Mouse (Mus musculus): ENCODE results near the gene Grin3b. TPM values are rescaled to one million over a fixed set of nuclear protein-coding genes. Genes with fewer than 3 reads are reported as not detected.

Gene Grin3b
- total RNA-seq, 2 experiments from 2014 or later: 0.13 to 0.27 TPM

DNA sequence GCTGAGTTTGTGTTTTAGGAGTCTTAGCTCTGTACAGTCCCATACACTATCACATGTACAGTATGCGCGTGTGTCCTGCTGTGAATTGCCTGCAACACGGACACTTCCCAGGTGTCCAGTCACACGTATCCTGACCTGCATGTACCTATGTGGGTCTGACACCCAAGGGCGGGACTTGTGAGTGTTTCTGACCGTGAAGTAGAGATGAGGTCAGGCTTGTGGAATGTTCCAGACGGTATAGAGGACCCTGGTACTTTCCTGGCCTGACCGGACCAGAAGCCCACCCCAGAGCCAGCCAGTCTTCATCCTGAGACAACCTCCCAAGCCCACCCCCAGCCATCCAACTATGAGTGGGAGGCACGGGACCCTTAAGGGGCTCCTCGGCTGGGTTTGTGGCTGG is 45.1 kb downstream of the Grin3b start:
- DNase-seq (ENCODE audit: low spot score in 2 of 2): no peak

DNA sequence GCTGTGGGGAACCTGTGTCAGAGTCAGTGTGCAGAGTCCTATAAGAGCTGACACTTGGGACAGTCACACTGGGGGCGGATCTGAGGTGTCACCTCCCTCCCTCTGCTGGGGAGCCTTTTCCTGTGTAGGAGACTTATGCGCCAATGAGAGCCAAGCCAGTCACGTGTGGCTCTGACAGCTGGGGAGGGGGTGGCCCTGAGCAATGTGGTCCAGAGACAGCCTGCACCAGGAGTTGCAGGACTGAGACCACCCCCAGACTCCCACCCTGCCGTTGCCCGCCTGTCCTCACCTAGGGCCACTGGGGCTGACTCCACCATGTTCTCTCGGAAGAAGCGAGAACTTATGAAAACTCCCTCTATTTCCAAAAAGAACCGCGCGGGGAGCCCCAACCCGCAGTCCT is 46.0 kb downstream of the Grin3b start, which contains the start of gene Arhgap45:
Gene Arhgap45 (plus strand): TSS at position 143 of the 400 bp plus-strand sequence.
- no peak for DNase-seq (ENCODE audit: low spot score in 2 of 2)

DNA sequence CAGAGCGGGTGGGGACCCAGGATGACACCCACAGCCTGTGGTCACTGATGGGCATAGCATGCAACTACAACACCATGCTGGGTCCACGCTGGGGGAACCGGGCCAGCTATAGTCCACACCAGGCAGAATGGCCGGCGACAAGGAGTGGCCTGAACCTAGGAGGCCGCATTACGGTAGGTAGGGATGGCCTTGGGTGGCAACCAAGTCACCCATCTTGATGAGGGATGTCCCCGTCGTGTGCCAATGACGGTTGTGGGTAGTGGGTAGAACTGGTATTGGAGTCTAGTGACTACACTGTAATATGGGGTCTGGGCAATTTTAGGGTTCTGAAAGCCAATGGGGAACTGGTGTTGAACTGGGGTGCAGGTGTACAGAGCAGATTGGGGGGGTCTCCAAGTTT is 46.4 kb downstream of the Grin3b start:
- DNase-seq (ENCODE audit: low spot score in 2 of 2): no peak

DNA sequence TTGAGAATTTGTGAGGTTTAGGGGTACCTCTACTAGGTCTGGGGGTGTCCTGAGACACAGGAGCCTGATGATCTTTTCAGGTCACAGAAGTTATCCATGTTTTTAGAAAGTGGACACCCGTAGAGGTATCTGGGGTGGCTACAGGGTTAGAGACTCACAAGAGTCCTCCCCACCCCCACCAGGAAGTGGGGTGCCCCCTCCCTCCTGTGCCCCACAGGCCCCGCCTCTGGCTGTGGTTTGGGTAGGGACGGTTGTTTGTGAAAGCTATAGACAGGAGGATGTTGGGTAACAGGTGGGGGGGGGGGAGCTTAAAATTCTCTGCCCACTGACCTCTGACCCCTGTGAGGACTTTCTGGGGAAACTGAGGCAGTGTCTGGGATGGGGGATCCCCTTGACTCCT is 46.8 kb downstream of the Grin3b start:
- DNase-seq (ENCODE audit: low spot score in 2 of 2): no peak

DNA sequence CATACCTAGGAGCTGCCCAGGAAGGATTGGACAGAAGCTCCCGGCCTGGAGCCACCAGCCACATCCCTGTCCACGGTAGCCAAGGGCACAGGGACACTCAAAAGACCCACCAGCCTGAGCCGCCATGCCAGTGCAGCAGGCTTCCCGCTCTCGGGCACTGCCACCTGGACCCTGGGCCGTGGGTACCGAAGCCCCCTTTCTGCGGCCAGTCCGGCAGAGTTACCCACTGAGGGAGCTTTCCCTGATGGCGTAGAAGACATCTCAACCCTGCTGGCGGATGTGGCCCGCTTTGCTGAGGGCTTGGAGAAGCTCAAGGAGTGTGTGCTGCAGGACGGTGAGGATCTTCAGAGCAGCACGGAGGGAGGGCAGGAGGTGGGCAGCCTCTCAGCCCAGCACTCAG is 47.3 kb downstream of the Grin3b start:
- no peak for DNase-seq (ENCODE audit: low spot score in 2 of 2)

DNA sequence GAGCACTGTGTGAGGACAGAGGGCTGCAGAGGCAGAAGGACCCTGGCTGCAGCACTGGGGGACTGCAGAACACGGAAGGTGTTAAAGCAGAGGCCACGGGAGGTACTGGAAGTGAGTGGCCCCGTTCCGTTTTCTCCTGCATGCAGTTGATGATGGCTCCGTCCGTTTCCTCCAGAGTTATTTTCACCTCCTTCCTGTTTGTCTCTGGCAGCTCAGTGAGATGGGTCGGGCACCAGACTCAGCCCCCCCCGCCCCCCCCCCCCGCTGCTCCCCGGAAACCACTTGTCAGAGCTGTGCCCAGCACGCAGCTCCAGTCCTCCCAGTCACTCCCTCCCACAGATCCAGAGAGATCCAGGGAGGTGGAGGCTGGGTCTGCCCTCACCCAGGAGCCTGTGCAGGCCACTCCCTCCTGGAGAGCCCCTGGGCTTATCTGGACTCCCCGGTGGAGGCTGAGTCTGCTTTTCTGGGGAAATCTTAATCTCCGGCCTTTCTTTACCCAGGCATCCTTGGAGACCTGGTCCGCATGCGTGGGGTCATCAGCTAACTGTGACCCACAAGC is 48.3 kb downstream of the Grin3b start:
- DNase-seq (ENCODE audit: low spot score in 2 of 2): no peak

DNA sequence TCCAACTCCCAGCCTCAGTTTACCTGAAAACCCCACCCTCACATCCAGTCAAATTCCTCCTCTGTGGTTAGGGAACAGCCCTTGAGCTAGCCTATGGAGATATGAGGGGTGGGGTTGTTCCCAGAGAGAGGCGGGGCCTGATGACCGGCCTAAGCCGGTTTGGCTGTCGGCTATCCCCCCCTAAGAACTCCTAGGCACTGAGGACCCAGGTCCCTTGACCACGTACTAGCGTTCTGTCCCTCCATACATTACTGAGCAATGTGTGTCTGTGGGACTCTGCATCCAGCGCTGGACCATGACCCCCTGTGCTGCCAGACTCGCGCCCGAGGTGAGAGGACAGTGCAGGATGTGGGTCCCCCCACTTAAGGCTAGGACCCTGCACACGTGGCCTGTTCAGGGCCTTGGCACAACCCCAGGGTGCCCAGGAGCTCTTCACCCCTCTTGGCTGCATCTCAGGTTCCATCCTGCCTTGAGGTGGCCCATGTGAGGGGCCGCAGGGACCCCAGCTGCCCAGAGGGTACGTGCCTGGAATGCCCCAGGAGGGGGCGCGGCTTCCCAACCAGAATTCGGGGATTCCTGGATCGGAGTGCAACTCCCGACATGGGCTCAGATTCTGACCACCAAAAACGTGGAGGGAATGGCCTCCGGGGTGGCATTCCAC is 49.1 kb downstream of the Grin3b start:
- no peak for DNase-seq (ENCODE audit: low spot score in 2 of 2)

DNA sequence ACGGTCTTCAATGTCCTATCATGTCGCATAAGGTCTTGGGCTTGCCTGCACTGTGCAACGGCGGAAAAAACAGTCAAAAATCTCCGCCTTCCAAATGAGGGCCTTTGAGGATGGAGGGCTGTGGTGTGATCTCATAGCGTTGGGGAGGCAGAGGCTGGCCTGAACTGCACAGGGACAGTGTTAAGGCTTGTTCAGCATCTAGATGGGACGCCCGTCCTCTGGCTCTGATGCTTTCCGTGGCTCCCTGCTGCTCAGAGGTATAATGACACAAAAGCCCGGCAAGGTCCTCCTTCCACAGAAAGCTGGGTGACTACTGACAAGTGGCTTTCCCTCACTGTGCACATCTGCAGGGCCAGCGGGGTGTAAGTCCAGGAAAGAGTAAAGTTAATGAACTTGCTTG is 49.7 kb downstream of the Grin3b start:
- DNase-seq (ENCODE audit: low spot score in 2 of 2): no peak

DNA sequence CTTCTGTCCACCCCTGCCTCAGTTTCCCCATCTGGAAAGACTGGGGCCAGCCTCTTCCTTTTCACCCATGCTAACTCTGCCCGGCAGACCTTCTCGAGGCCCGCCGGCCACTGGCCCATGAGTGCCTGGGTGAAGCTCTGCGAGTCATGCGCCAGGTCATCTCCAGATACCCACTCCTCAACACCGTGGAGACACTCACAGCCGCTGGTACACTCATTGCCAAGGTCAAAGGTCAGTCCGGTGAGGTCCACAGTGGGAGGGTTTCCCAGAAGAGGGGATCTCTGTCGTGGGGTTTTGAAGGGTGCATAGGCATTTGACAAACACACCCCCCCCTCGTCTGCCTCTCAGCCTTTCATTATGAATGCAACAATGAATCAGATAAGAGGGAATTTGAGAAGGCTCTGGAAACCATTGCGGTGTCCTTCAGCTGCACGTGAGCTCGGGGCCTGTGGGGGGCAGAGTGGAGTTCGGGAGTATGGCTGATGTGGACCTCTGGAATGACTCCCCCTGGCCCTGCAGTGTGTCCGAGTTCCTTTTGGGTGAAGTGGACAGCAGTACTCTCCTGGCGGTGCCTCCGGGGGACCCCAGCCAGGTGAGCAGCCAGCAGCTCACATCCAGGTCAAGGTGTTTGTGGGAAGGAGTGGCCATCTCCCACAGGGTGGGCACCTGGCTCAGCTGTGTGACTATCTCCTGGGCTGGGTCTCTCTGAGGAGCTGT is 50.2 kb downstream of the Grin3b start:
- no peak for DNase-seq (ENCODE audit: low spot score in 2 of 2)

DNA sequence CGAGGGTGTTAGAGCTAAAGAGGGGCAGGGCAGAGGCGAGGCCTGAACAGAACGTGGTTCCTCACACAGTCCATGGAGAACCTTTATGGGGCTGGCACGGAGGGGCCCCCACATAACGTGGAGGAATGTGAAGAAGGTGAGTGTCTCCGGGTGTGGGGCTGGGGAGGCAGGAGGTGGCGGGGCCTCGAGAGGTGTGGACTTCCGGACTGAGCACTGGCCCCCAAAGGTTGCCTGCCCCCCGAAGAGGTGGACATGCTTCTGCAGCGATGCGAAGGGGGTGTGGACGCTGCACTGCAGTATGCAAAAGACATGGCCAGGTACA is 50.8 kb downstream of the Grin3b start:
- no peak for DNase-seq (ENCODE audit: low spot score in 2 of 2)

DNA sequence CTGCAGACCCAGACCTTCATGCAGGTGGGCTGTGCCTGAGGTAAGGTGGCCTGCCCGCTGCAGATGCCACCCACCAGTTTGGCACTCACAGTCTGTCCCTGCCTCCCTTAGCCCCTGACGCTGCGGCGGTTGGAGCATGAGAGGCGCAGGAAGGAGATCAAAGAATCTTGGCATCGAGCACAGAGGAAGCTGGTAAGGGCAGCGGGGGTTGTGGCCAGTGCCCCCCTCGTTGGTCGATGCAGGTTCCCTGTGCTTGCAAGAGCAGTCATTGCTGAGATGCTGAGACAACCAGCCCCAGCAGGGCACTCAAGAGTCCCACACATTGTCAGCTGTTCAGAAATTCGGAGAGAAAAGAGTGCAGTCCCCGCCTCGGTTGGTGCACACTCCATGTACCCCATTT is 51.6 kb downstream of the Grin3b start:
- no peak for DNase-seq (ENCODE audit: low spot score in 2 of 2)

DNA sequence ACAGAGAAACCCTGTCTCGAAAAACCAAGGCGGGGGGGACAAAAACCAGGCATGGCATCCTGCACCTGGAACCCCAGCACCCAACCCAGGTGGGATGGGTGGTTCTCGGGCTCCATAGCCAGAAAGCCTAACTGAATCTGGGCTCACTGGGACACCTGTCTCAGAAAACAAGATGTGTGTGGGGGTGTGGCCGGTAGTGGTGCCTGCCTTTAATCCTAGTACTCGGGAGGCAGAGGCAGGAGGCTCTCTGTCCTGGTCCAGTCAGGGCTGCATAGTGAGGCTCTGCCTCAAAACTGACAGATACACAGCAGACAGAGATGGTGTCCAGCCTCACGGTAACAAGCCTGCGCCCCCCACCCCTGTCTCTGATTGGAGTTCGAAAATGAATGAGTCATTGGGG is 52.3 kb downstream of the Grin3b start:
- no peak for DNase-seq (ENCODE audit: low spot score in 2 of 2)

DNA sequence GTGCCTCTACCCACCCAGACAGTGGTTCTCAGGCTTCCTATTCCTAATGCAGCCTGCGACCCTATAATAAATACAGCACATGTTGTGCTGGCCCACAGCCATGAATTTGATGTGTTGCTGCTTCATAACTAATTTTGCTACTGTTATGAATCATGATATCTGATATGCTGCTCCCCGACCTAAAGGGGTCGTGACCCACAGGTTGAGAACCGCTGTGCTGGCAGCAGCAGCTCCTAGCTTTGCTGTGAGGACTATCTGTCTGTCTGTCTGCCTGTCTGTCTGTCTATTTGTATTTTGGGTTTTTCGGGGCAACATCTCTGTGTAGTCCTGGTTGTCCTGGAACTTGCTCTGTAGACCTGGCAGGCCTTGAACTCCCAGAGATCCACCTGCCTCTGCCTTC is 53.2 kb downstream of the Grin3b start:
- DNase-seq (ENCODE audit: low spot score in 2 of 2): no peak

DNA sequence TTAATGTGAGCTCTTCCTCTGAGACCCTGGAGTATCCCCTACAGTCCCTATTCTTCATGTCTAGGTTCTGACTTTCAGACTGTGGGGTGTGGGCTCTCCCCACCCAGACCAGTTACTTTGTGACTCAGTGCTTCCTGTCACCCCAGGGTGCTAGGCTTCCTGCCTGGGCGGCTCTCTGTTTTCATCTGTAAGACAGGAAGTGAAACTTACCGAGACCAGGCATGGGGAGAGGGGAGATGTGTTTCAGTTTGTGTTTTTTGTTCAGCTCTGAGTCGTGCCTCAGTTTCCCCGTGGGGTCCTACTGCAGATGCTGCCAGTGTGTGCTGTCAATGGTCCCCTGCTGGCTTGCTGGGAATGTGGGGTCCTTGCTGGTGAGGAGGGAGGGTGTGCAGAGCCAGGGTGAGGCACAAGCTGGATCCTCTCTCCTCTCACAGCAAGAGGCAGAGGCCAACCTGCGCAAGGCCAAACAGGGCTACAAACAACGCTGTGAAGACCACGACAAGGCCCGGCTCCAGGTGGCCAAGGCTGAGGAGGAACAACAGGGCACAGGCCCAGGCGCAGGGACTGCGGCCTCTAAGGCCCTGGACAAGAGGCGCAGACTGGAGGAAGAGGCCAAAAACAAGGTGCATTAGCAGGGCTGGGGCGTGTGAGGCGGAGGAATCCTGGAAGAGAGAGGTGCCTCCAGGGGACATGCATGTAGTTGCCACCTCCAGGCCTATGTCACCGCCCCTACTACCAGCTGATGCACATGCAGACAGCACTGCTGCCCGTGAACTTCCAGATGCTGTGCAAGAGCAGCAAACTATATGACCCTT is 53.9 kb downstream of the Grin3b start:
- DNase-seq (ENCODE audit: low spot score in 2 of 2): no peak

DNA sequence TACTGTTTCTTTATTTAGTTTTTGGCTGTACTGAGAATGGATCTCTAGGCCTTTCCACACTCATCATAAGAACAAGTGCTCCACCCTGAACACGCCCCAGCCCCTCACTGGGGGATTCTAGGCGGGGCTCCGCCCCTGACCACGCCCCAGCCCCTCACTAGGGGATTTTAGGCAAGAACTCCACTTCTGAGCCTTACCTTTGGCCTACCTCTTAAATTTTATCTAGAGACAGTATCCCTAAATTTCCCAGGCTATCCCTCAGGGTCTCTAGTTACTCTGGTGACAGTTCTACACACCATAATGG is 54.5 kb downstream of the Grin3b start:
- DNase-seq (ENCODE audit: low spot score in 2 of 2): no peak

DNA sequence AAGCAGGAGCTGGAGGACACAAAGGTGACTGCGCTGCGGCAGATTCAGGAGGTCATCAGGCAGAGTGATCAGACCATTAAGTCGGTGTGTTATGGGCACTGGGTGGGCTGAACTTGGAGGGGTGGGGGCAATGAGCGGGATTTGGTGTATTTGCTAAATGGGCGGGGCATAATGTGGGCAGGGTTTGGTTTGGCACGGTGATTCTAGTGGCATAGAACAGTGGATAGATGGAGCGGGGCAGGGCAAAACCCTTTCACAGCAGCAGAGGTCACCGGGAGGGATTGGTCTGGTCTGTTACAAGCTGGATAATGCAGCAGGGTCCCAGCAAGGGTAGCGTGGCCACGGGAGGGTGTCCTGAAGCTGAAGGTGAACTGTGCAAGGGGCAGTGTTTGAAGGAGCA is 54.9 kb downstream of the Grin3b start:
- no peak for DNase-seq (ENCODE audit: low spot score in 2 of 2)

DNA sequence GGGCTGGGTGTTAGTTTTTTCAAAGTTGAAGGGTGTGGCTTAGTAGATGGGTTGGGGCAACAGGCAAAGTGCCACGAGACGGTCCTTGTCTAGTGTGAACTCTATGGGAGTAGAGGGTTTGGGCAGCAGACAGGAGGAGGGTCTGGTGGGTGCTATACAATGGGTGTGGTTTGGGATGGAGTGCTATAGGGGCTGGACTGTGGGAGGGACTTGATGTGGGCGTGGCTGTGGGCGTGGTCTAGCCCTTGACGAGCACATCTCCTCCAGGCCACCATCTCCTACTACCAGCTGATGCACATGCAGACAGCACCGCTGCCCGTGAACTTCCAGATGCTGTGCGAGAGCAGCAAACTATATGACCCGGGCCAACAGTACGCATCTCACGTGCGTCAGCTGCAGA is 55.4 kb downstream of the Grin3b start:
- DNase-seq (ENCODE audit: low spot score in 2 of 2): no peak

Other genes starting within 250 kb of the Grin3b start
- 10 to 100 TPM; 36.1 to 44.7 TPM for gene Polrmt, start 224.1 kb upstream of the Grin3b start, total RNA-seq (2021)
- 1 to 10 TPM; 1.2 to 1.7 TPM for gene Fgf22, start 215.6 kb upstream of the Grin3b start, total RNA-seq (2021)
- 10 to 100 TPM; 90.8 to 97.7 TPM for gene Rnf126, start 203.8 kb upstream of the Grin3b start, total RNA-seq (2021)
- gene Fstl3, start 193.4 kb upstream of the Grin3b start, total RNA-seq (2021): 1 to 10 TPM; 1.3 to 1.5 TPM
- under 1 TPM; 0.21 to 0.31 TPM for gene Prss57, start 179.8 kb upstream of the Grin3b start, total RNA-seq (2021)
- gene Palm, start 177.1 kb upstream of the Grin3b start, total RNA-seq (2021): 100 to 1,000 TPM; 392 to 395 TPM
- gene Misp, start 149.7 kb upstream of the Grin3b start, total RNA-seq (2021): under 1 TPM; 0.33 to 0.78 TPM
- 10 to 100 TPM; 63.8 to 66.5 TPM for gene Ptbp1, start 116.3 kb upstream of the Grin3b start, total RNA-seq (2021)
- 1 to 10 TPM; 3.6 to 3.7 TPM for gene Prtn3, start 96.2 kb upstream of the Grin3b start, total RNA-seq (2021)
- gene Plppr3, start 96.1 kb upstream of the Grin3b start, total RNA-seq (2021): 100 to 1,000 TPM; 113 TPM
- not detected for gene Elane, start 84.5 kb upstream of the Grin3b start, total RNA-seq (2021)
- gene Cfd, start 79.9 kb upstream of the Grin3b start, total RNA-seq (2021): not detected
- 10 to 100 TPM; 55.7 to 56.2 TPM for gene Med16, start 61.8 kb upstream of the Grin3b start, total RNA-seq (2021)
- gene Gm26602, start 59.9 kb upstream of the Grin3b start, total RNA-seq (2021): not detected
- 1 to 10 TPM; 7.5 TPM for gene Kiss1r, start 53.7 kb upstream of the Grin3b start, total RNA-seq (2021)
- 100 to 1,000 TPM; 380 to 386 TPM for gene R3hdm4, start 49.5 kb upstream of the Grin3b start, total RNA-seq (2021)
- gene Arid3a, start 43.7 kb upstream of the Grin3b start, total RNA-seq (2021): 1 to 10 TPM; 5.5 to 8.4 TPM
- 10 to 100 TPM; 41.8 to 46.5 TPM for gene Wdr18, start 10.6 kb upstream of the Grin3b start, total RNA-seq (2021)
- gene Tmem259, start 13.6 kb downstream of the Grin3b start, total RNA-seq (2021): 100 to 1,000 TPM; 137 to 139 TPM
- 10 to 100 TPM in 1 of 2 experiments, 1 to 10 TPM in 1; 8.2 to 10.3 TPM for gene Cnn2, start 17.9 kb downstream of the Grin3b start, total RNA-seq (2021)
- 10 to 100 TPM in 1 of 2 experiments, 1 to 10 TPM in 1; 9.3 to 10.3 TPM for gene Abca7, start 25.8 kb downstream of the Grin3b start, total RNA-seq (2021)
- 1 to 10 TPM; 3.3 to 3.8 TPM for gene Arhgap45, start 45.9 kb downstream of the Grin3b start, total RNA-seq (2021)
- gene Polr2e, start 69.1 kb downstream of the Grin3b start, total RNA-seq (2021): 10 to 100 TPM; 66.9 to 76.7 TPM
- 100 to 1,000 TPM; 408 to 448 TPM for gene Gpx4, start 76.5 kb downstream of the Grin3b start, total RNA-seq (2021)
- 10 to 100 TPM; 19.7 to 23.9 TPM for gene Sbno2, start 134.9 kb downstream of the Grin3b start, total RNA-seq (2021)
- 10 to 100 TPM; 77.1 to 88.3 TPM for gene Stk11, start 145.1 kb downstream of the Grin3b start, total RNA-seq (2021)
- 100 to 1,000 TPM; 385 to 392 TPM for gene Atp5d, start 167.9 kb downstream of the Grin3b start, total RNA-seq (2021)
- 100 to 1,000 TPM; 360 to 374 TPM for gene Cbarp, start 170.1 kb downstream of the Grin3b start, total RNA-seq (2021)
- 100 to 1,000 TPM; 112 to 128 TPM for gene Midn, start 177.6 kb downstream of the Grin3b start, total RNA-seq (2021)
- 100 to 1,000 TPM; 154 to 175 TPM for gene Cirbp, start 195.3 kb downstream of the Grin3b start, total RNA-seq (2021)
- 1 to 10 TPM; 4.3 to 6.7 TPM for gene 1600002K03Rik, start 202.2 kb downstream of the Grin3b start, total RNA-seq (2021)
- gene Efna2, start 208.8 kb downstream of the Grin3b start, total RNA-seq (2021): 10 to 100 TPM; 16.8 to 19.8 TPM

Measured in layer of hippocampus, postnatal 10 days (tissue).